Mouse (Mus musculus) liver, postnatal 0 days (tissue): ENCODE results near the gene Aars2. TPM values are rescaled to one million over a fixed set of nuclear protein-coding genes. Genes with fewer than 3 reads are reported as not detected.

ENCODE experiments used
- ATAC-seq: fragments of 200-750 bp; cut with Nextera tagmentation; 2 replicates; pipeline ENCODE4 v1.8.0; 2017; ENCODE audit warnings: mild to moderate bottlenecking, moderate library complexity
- DNase-seq: peaks from one replicate; pipeline ENCODE4 v3.0.0-alpha.2; 2016
- H3K27ac ChIP-seq: fragments of 300-500 bp; sonication (generic); 2 replicates; pipeline ENCODE4 v1.5.1; 2014; ENCODE audit warnings: antibody characterized with exemption, moderate library complexity, mild to moderate bottlenecking, low read depth
- H3K27me3 ChIP-seq: fragments of 300-500 bp; sonication (generic); 2 replicates; pipeline ENCODE4 v1.6.1; 2014; ENCODE audit warnings: low read length, control low read depth, mixed read lengths; ENCODE audit not compliant: insufficient read depth
- H3K36me3 ChIP-seq: fragments of 300-500 bp; sonication (generic); replicated peaks from 2 replicates; pipeline ENCODE4 v1.6.1; 2014; ENCODE audit warnings: mild to moderate bottlenecking, control low read depth, low read length, moderate library complexity, mixed read lengths; ENCODE audit not compliant: insufficient read depth
- H3K4me1 ChIP-seq: fragments of 300-500 bp; sonication (generic); 2 replicates; pipeline ENCODE4 v1.6.1; 2014; ENCODE audit warnings: antibody characterized with exemption, mild to moderate bottlenecking, control low read depth; ENCODE audit not compliant: insufficient read depth
- H3K4me2 ChIP-seq: fragments of 300-500 bp; sonication (generic); 2 replicates; pipeline ENCODE4 v1.6.1; 2014; ENCODE audit warnings: low read depth, mild to moderate bottlenecking, low read length, moderate library complexity, mixed read lengths
- H3K4me3 ChIP-seq: fragments of 300-500 bp; sonication (generic); 2 replicates; pipeline ENCODE4 v1.5.1; 2014; ENCODE audit warnings: low read depth, low read length
- H3K9ac ChIP-seq: fragments of 300-500 bp; sonication (generic); replicated peaks from 2 replicates; pipeline ENCODE4 v1.6.1; 2014; ENCODE audit warnings: mild to moderate bottlenecking, moderate library complexity
- H3K9me3 ChIP-seq: fragments of 300-500 bp; sonication (generic); 2 replicates; pipeline ENCODE4 v1.6.1; 2016; ENCODE audit warnings: mild to moderate bottlenecking, control low read depth, low read length, mixed read lengths
- CTCF ChIP-seq: sonication (generic); IDR thresholded peaks from 2 replicates; pipeline ENCODE4 v1.5.1; 2016; ENCODE audit warnings: antibody characterized with exemption, low read depth
- EP300 ChIP-seq: IDR thresholded peaks from 2 replicates; pipeline ENCODE4 v1.6.1; 2016; ENCODE audit warnings: antibody characterized with exemption, low read depth, mild to moderate bottlenecking
- WGBS: fragments of 180-500 bp; shearing (Covaris S2); extraction: QIAGEN DNeasy Blood & Tissue Kit; methylation state at CpG from one replicate; pipeline ENCODE4 v1.1.7; 2014; ENCODE audit not compliant: insufficient replicate concordance; 5-methylcytosine and 5-hydroxymethylcytosine counted together
- polyA plus RNA-seq: library from polyadenylated mRNA; unstranded; fragments of >200 nt; fragmentation: Nextera tagmentation; extraction: Ambion mirVana; gene quantifications from 2 replicates; pipeline ENCODE4 v1.2.1, GENCODE M21; 2015

The Aars2 gene
- polyA plus RNA-seq, 1 experiment from 2014 or later, result 4.8 TPM

- H3K27me3 ChIP-seq, result no peaks in the 10 kb centered on the region
- no peak overlapping the region for H3K27ac ChIP-seq
- DNase-seq (no peak), ATAC-seq (no peak)
- H3K4me1 ChIP-seq, result no peaks in the 10 kb centered on the region
- H3K4me3 ChIP-seq, result no peak overlapping the region
- WGBS, result 80% methylated on average over 21 of the region's 21 CpGs
- H3K4me2 ChIP-seq, result no peak overlapping the region
- no peaks in the 10 kb centered on the region; the same call in 1 of the 2 replicates for H3K36me3 ChIP-seq
- no peak overlapping the region for H3K9ac ChIP-seq
- no peak for TF ChIP-seq CTCF
- TF ChIP-seq EP300, result no peak
- no peaks in the 10 kb centered on the region for H3K9me3 ChIP-seq
Observed at GRCm38 (mm10) chr17:45517135-45517534, 10.5 kb downstream of the Aars2 start.

- 56% methylated on average over 28 of the region's 28 CpGs for WGBS
- Histone ChIP-seq H3K4me3 (no peak overlapping the region), H3K36me3 (no peaks in the 10 kb centered on the region; the same call in 1 of the 2 replicates), H3K4me1 (no peaks in the 10 kb centered on the region), H3K9ac (no peak overlapping the region), H3K27ac (no peak overlapping the region), H3K27me3 (no peaks in the 10 kb centered on the region), H3K9me3 (no peaks in the 10 kb centered on the region), H3K4me2 (no peak overlapping the region)
- ATAC-seq (no peak), DNase-seq (no peak)
- TF ChIP-seq EP300 (no peak), CTCF (no peak)
Observed at GRCm38 (mm10) chr17:45517549-45518215, 11.0 kb downstream of the Aars2 start.

GRCm38 (mm10) chr17:45518766-45519475 lies 12.3 kb downstream of the Aars2 start:
- no peak for TF ChIP-seq CTCF
- no peak for TF ChIP-seq EP300
- 85% methylated on average over 12 of the region's 12 CpGs for WGBS
- DNase-seq, result no peak
- H3K4me3 ChIP-seq, result no peak overlapping the region
- no peaks in the 10 kb centered on the region for H3K9me3 ChIP-seq
- peaks cover 11% of the 10 kb centered on the region for H3K27me3 ChIP-seq
- ATAC-seq, result no peak
- no peaks in the 10 kb centered on the region for H3K4me1 ChIP-seq
- H3K4me2 ChIP-seq, result no peak overlapping the region
- H3K27ac ChIP-seq, result no peak overlapping the region
- H3K9ac ChIP-seq, result no peak overlapping the region
- no peaks in the 10 kb centered on the region; the same call in 1 of the 2 replicates for H3K36me3 ChIP-seq

- no peak for DNase-seq
- Histone ChIP-seq H3K36me3 (no peaks in the 10 kb centered on the region; the same call in 1 of the 2 replicates), H3K9me3 (no peaks in the 10 kb centered on the region), H3K27ac (no peak overlapping the region), H3K4me2 (no peak overlapping the region), H3K4me3 (no peak overlapping the region), H3K4me1 (no peaks in the 10 kb centered on the region), H3K27me3 (peaks cover 14% of the 10 kb centered on the region), H3K9ac (no peak overlapping the region)
- ATAC-seq, result no peak
- 76% methylated on average over 11 of the region's 11 CpGs for WGBS
- TF ChIP-seq EP300, result no peak
- TF ChIP-seq CTCF, result no peak
Observed at GRCm38 (mm10) chr17:45520136-45520535, 13.5 kb downstream of the Aars2 start.

GRCm38 (mm10) chr17:45523263-45523662 lies 16.6 kb downstream of the Aars2 start, which contains the start of gene Tcte1:
TSS of gene Tcte1 (plus strand) at chr17:45523434.
- Histone ChIP-seq H3K27me3 (peaks cover 14% of the 10 kb centered on the region), H3K36me3 (no peaks in the 10 kb centered on the region; the same call in 1 of the 2 replicates), H3K4me2 (0 out of 2 replicates have a peak within 1 kb of the TSS, but pooled peaks have one; percentile 44), H3K4me1 (no peaks in the 10 kb centered on the region), H3K9me3 (no peaks in the 10 kb centered on the region), H3K9ac (no peak within 1 kb of the TSS), H3K4me3 (0 out of 2 replicates have a peak within 1 kb of the TSS, but pooled peaks have one; percentile 4), H3K27ac (no peak within 1 kb of the TSS)
- TF ChIP-seq CTCF, result no peak
- no peak for TF ChIP-seq EP300
- DNase-seq (no peak), ATAC-seq (no peak)
- whole genome bisulfite sequencing, result 4% methylated on average over 21 of the region's 21 CpGs

- Histone ChIP-seq H3K4me3 (no peak overlapping the region), H3K9me3 (no peaks in the 10 kb centered on the region), H3K4me1 (no peaks in the 10 kb centered on the region), H3K27me3 (peaks cover 14% of the 10 kb centered on the region), H3K27ac (no peak overlapping the region), H3K36me3 (no peaks in the 10 kb centered on the region), H3K9ac (no peak overlapping the region), H3K4me2 (no peak overlapping the region)
- TF ChIP-seq CTCF, result no peak
- TF ChIP-seq EP300, result no peak
- 64% methylated on average over 4 of the region's 4 CpGs for WGBS
- DNase-seq, result no peak
- ATAC-seq, result no peak
Observed at GRCm38 (mm10) chr17:45524961-45525360, 18.3 kb downstream of the Aars2 start.
